Mouse (Mus musculus): ENCODE measurements at regions not wholly inside any gene's neighbourhood (a gene's known extent, or its start where the extent isn't known, plus 50 kb on each side); places are given as distances from the start of the nearest gene placed in this dataset.

DNA sequence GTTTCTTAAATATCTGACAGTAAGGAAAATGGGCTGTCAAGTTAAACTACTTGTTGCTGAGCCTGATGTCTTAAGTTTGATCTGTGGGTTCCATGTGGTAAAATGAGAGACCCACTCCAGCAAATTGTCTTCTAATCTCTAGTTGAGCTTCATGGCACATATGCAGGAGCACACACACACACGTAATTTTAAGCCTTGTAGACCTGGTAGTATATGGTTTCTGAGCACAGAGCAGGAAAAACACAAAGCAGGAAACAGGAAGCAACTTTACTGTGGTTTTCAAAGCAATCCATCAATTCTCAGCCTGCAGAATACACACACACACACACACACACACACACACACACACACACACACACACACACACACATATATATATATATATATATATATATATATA, 746.8 kb upstream of the Slit2 start:
- TF ChIP-seq CTCF (IDR thresholded peaks at IDR 0.05; ENCODE audit: extremely low read depth, insufficient read depth, low read length), result no peak
- no peak for TF ChIP-seq POLR2A (IDR thresholded peaks at IDR 0.05; ENCODE audit: extremely low read depth, insufficient read depth, low read length)

Measured in cortical plate, adult 2 months (tissue).